Mouse (Mus musculus) intestine, embryonic 14.5 days (tissue): ENCODE measurements around the gene Ttc1. TPM values are rescaled to one million over a fixed set of nuclear protein-coding genes. Genes with fewer than 3 reads are reported as not detected.
A peak's percentile ranks its signal among the peaks of the same experiment; 100 is the strongest.

Experiments used
- ATAC-seq: fragments of 200-750 bp; cut with Nextera tagmentation; replicated peaks from 2 replicates; pipeline ENCODE4 v1.8.0; 2017; ENCODE audit warnings: low read depth, moderate number of reproducible peaks, moderate TSS enrichment, moderate library complexity; ENCODE audit not compliant: low FRiP score, low TSS enrichment
- DNase-seq: peaks from one replicate; pipeline ENCODE4 v3.0.0-alpha.2; 2018; ENCODE audit warnings: low spot score
- H3K27ac ChIP-seq: fragments of 300-500 bp; sonication (generic); 2 replicates; pipeline ENCODE4 v1.5.1; 2014; ENCODE audit warnings: low read depth, mild to moderate bottlenecking, control low read depth
- H3K27me3 ChIP-seq: fragments of 300-500 bp; sonication (generic); replicated peaks from 2 replicates; pipeline ENCODE4 v1.6.1; 2014; ENCODE audit warnings: low read length, control low read depth; ENCODE audit not compliant: control insufficient read depth, insufficient read depth
- H3K36me3 ChIP-seq: fragments of 300-500 bp; sonication (generic); 2 replicates; pipeline ENCODE4 v1.6.1; 2014; ENCODE audit warnings: low read length, control low read depth; ENCODE audit not compliant: control insufficient read depth, insufficient read depth
- H3K4me1 ChIP-seq: fragments of 300-500 bp; sonication (generic); replicated peaks from 2 replicates; pipeline ENCODE4 v1.6.1; 2014; ENCODE audit warnings: low read length, control low read depth, mixed read lengths; ENCODE audit not compliant: control insufficient read depth, insufficient read depth
- H3K4me2 ChIP-seq: fragments of 300-500 bp; sonication (generic); 2 replicates; pipeline ENCODE4 v1.6.1; 2014; ENCODE audit warnings: low read length
- H3K4me3 ChIP-seq: fragments of 300-500 bp; sonication (generic); 2 replicates; pipeline ENCODE4 v1.5.1; 2014; ENCODE audit warnings: low read depth, low read length, control low read depth, mixed read lengths
- H3K9ac ChIP-seq: fragments of 300-500 bp; sonication (generic); 2 replicates; pipeline ENCODE4 v1.6.1; 2014; ENCODE audit warnings: mild to moderate bottlenecking, low read length
- H3K9me3 ChIP-seq: fragments of 300-500 bp; sonication (generic); 2 replicates; pipeline ENCODE4 v1.6.1; 2016; ENCODE audit warnings: low read length, control low read depth; ENCODE audit not compliant: control insufficient read depth
- WGBS: fragments of 180-500 bp; shearing (Covaris S2); extraction: QIAGEN DNeasy Blood & Tissue Kit; methylation state at CpG from one replicate; pipeline ENCODE4 v1.1.7; 2014; 5-methylcytosine and 5-hydroxymethylcytosine counted together
- polyA plus RNA-seq: library from polyadenylated mRNA; unstranded; fragments of >200 nt; fragmentation: Nextera tagmentation; extraction: Ambion mirVana; gene quantifications from 2 replicates; pipeline ENCODE4 v1.2.1, GENCODE M21; 2014

Gene Ttc1
- polyA plus RNA-seq, 1 experiment from 2014 or later: 58.2 TPM

DNA sequence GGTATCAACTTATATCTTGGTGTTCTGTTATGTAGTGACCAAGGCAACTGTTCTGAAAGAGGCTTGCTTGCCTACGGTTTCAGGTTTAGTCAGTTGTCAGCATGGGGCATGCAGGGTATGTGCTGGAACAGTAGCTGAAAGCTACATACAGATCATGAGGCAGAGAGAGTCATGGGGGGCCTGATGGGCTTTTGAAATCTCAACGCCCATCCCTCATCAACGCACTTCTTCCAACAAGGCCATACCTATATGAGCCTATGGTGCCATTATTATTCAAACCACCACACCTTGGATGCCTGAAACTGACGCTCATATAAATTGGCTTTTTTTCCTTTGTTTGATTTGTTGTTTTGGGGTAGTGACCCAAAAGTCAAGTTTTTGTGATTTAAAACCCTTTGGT lies 51.2 kb downstream of the Ttc1 start:
- Histone ChIP-seq H3K4me2 (no peak overlapping the region), H3K4me3 (no peak overlapping the region), H3K9me3 (no peaks in the 10 kb centered on the region), H3K27me3 (no peaks in the 10 kb centered on the region), H3K36me3 (peaks cover 61% of the 10 kb centered on the region), H3K9ac (no peak overlapping the region), H3K4me1 (no peaks in the 10 kb centered on the region), H3K27ac (no peak overlapping the region)
- ATAC-seq: no peak
- 90% methylated on average over 4 of the region's 4 CpGs for WGBS
- peak; percentile 20 for DNase-seq

DNA sequence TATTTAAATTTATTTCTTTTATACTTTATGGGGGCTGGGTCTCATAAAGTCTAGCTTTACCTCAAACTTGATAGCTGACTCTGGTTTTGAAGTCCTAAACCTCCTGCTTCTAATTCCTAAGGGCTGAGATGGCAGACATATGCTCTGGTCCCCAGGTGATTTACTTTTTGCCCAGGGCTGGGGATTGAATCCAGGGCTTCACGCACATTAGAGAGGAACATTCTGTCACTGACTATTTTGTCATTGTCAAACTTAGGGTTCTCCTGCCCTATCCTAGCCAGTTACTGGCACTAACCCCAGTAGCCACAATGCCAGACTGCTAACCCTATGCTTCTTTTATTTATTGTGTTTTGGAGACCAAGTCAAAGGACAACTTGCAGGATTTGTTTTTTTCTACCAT lies 59.0 kb downstream of the Ttc1 start:
- Histone ChIP-seq H3K4me2 (no peak overlapping the region), H3K36me3 (peaks cover 74% of the 10 kb centered on the region), H3K4me1 (peaks cover under 1% of the 10 kb centered on the region; the same call in 1 of the 2 replicates), H3K27me3 (no peaks in the 10 kb centered on the region), H3K9me3 (no peaks in the 10 kb centered on the region), H3K9ac (no peak overlapping the region), H3K4me3 (no peak overlapping the region), H3K27ac (no peak overlapping the region)
- 81% methylated on average over 1 of the region's 1 CpGs for WGBS
- DNase-seq (peak; percentile 38), ATAC-seq (no peak)

- H3K27ac ChIP-seq: peak overlapping the region; percentile 89
- H3K9me3 ChIP-seq: no peaks in the 10 kb centered on the region
- peaks cover 7% of the 10 kb centered on the region for H3K4me1 ChIP-seq
- ATAC-seq (peak; percentile 45), DNase-seq (peak; percentile 77)
- H3K9ac ChIP-seq: peak overlapping the region; percentile 91
- H3K36me3 ChIP-seq: peaks cover 30% of the 10 kb centered on the region
- no peaks in the 10 kb centered on the region for H3K27me3 ChIP-seq
- H3K4me3 ChIP-seq: peak overlapping the region; percentile 76
- peak overlapping the region; percentile 71 for H3K4me2 ChIP-seq
- 1% methylated on average over 55 of the region's 72 CpGs for WGBS
These were observed 65.2 kb downstream of the Ttc1 start for GRCm38 (mm10) chr11:43682415-43683217.

DNA sequence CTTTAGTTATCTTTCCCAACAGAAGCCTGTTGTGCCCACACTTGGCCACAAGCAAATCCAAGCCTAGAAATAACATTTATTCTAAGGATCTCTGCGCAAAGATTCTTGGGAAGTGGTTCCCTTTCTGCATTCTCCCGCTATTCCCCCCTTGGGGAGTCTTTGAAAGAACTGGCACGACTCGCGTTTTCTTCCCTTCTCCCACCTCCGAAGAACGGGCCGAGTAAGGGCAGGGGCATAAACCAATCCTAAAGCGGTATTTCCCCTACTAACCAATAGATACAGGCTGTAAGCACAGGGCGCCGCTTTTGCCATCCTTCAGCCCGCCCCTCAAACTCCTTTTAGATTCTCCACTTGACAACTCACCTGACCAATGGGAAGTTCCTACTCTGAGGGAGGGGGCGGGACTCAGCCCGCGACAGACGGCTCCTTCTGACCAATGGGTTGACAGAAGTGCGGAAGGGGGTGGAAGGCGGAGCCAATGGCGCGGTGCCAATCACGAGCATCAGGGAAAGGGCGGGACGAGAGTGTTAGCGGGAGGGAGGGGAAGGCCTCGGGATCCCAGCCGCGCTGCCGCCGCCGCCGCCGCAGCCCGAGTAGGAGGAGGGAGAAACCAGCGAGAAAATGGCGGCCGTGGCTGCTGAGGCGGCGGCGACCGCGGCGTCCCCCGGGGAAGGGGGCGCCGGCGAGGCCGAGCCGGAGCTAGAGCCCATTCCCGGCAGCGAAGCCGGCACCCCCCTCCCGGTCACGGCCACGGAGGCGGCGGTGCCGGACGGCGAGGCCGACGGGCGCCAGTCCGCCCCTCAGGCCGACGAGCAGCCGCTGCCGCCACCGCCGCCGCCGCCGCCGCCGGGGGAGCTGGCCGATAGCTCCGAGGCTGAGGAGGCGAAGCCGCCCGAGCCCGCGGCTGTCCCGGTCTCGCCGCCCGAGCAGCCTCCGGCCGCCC lies 66.1 kb downstream of the Ttc1 start, which contains the start of gene Pwwp2a:
Pwwp2a (plus strand) TSS at position 527 of the 943 bp plus-strand sequence.
- Histone ChIP-seq H3K4me3 (peak within 1 kb of the TSS; percentile 76), H3K27ac (peak within 1 kb of the TSS; percentile 89), H3K9me3 (no peaks in the 10 kb centered on the region), H3K4me2 (peak within 1 kb of the TSS; percentile 71), H3K36me3 (peaks cover 26% of the 10 kb centered on the region), H3K27me3 (no peaks in the 10 kb centered on the region), H3K4me1 (peaks cover 7% of the 10 kb centered on the region), H3K9ac (peak within 1 kb of the TSS; percentile 91)
- DNase-seq (peak; percentile 98), ATAC-seq (peak; percentile 100)
- WGBS: under 1% methylated on average over 62 of the region's 87 CpGs

Other genes starting within 250 kb of the Ttc1 start
- gene Ccnjl, start 219.2 kb downstream of the Ttc1 start, polyA plus RNA-seq: 23.7 and 25.8 TPM in 2 replicates
- gene 4933415A04Rik, start 161.0 kb downstream of the Ttc1 start, polyA plus RNA-seq: 6.4 and 6.8 TPM in 2 replicates
- gene Fabp6, start 146.5 kb downstream of the Ttc1 start, polyA plus RNA-seq: 0.43 TPM in 1 of 2 replicates, not detected in the other
- gene Pwwp2a, start 66.0 kb downstream of the Ttc1 start, polyA plus RNA-seq: 36.1 and 39.1 TPM in 2 replicates
- gene Adra1b, start 153.2 kb upstream of the Ttc1 start, polyA plus RNA-seq: 0.07 and 0.08 TPM in 2 replicates